Mouse (Mus musculus) liver, embryonic 12.5 days (tissue): ENCODE measurements at regions not wholly inside any gene's neighbourhood (a gene's known extent, or its start where the extent isn't known, plus 50 kb on each side); places are given as distances from the start of the nearest gene placed in this dataset.

Source experiments
- ATAC-seq: fragments of 200-750 bp; cut with Nextera tagmentation; 2 replicates; pipeline ENCODE4 v1.8.0; 2017; ENCODE audit warnings: moderate number of reproducible peaks, mild to moderate bottlenecking, moderate library complexity
- H3K27ac ChIP-seq: fragments of 300-500 bp; sonication (generic); 2 replicates; pipeline ENCODE4 v1.5.1; 2016; ENCODE audit warnings: mild to moderate bottlenecking
- H3K27me3 ChIP-seq: fragments of 300-500 bp; sonication (generic); replicated peaks from 2 replicates; pipeline ENCODE4 v1.6.1; 2016; ENCODE audit warnings: mild to moderate bottlenecking, moderate library complexity
- H3K36me3 ChIP-seq: fragments of 300-500 bp; sonication (generic); 2 replicates; pipeline ENCODE4 v1.6.1; 2016; ENCODE audit warnings: mild to moderate bottlenecking, moderate library complexity
- H3K4me1 ChIP-seq: fragments of 300-500 bp; sonication (generic); 2 replicates; pipeline ENCODE4 v1.6.1; 2016
- H3K4me2 ChIP-seq: fragments of 300-500 bp; sonication (generic); 2 replicates; pipeline ENCODE4 v1.6.1; 2016; ENCODE audit warnings: mild to moderate bottlenecking, moderate library complexity
- H3K4me3 ChIP-seq: fragments of 300-500 bp; sonication (generic); 2 replicates; pipeline ENCODE4 v1.5.1; 2016; ENCODE audit warnings: mild to moderate bottlenecking, moderate library complexity
- H3K9ac ChIP-seq: fragments of 300-500 bp; sonication (generic); 2 replicates; pipeline ENCODE4 v1.6.1; 2016; ENCODE audit warnings: mild to moderate bottlenecking, moderate library complexity
- H3K9me3 ChIP-seq: fragments of 300-500 bp; sonication (generic); replicated peaks from 2 replicates; pipeline ENCODE4 v1.6.1; 2016; ENCODE audit warnings: mild to moderate bottlenecking, moderate library complexity
- WGBS: fragments of 180-500 bp; shearing (Covaris S2); methylation state at CpG from one replicate; pipeline ENCODE4 v1.1.7; 2016; ENCODE audit not compliant: insufficient replicate concordance; 5-methylcytosine and 5-hydroxymethylcytosine counted together

DNA sequence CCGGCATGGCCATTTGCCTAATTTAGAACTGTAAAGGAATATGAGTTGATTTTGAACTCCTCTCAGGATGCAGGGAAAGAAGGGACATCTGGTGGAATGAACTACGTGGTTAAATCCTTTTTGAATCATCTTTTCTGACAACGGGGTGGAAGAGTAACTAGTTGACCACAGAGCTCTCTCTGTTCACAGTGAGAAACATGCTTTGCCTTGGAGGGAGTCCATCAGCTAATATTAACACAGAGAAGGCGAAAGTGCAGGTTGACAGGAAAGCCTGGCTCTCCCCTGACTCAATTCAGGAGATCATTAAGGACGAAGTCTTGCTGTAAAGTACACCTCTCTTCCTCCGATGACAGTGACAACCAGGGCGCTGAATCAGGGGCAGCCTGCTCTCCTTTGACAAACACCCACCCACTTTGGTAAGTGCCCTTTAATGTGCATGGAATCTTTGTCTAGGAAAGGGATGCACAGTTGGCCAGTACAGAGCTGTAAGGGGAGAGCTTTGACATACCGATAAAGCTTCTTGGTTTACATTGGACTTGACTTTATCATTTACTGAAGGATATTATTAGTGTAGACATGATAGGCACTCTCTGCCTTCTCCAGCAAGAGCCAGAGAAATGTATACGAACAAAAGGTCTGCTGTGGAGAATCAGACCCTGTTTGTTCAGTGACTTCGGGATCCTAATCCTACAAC is 480.3 kb downstream of the Gm10295 start:
- H3K9ac ChIP-seq, result no peak overlapping the region
- no peak for ATAC-seq
- H3K27me3 ChIP-seq, result no peaks in the 10 kb centered on the region
- no peak overlapping the region for H3K4me3 ChIP-seq
- H3K4me1 ChIP-seq, result no peaks in the 10 kb centered on the region
- no peak overlapping the region for H3K4me2 ChIP-seq
- H3K9me3 ChIP-seq, result no peaks in the 10 kb centered on the region
- WGBS, result 56% methylated on average over 10 of the region's 10 CpGs
- no peak overlapping the region for H3K27ac ChIP-seq
- no peaks in the 10 kb centered on the region for H3K36me3 ChIP-seq

GRCm38 (mm10) chr7:70869125-70869524 is 482.2 kb downstream of the Gm10295 start:
- no peaks in the 10 kb centered on the region for H3K9me3 ChIP-seq
- H3K4me1 ChIP-seq, result no peaks in the 10 kb centered on the region
- H3K4me2 ChIP-seq, result no peak overlapping the region
- H3K9ac ChIP-seq, result no peak overlapping the region
- 0 out of 2 replicates have a peak, but pooled peaks have one; percentile 40 for ATAC-seq
- no peaks in the 10 kb centered on the region for H3K27me3 ChIP-seq
- no peaks in the 10 kb centered on the region for H3K36me3 ChIP-seq
- H3K27ac ChIP-seq, result no peak overlapping the region
- WGBS, result 40% methylated on average over 1 of the region's 1 CpGs
- no peak overlapping the region for H3K4me3 ChIP-seq

DNA sequence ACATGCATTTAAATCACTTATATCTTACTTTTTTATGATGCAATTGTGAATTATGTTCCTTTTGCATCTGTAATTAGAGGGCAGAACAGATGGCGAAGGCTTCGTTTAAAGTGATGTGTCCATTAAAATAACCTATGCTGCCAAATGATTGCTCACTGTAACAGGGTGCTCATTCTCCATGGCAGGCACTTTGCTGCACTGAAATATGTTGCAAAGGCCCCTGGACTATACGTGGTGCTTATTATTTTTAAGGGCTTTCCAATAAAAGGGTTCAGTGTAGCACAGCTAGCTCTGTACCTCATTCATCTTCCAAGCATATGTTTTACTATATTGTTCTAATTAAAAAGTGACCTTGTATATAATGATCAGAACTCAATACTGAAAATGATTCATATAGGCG is 491.3 kb downstream of the Gm10295 start:
- ATAC-seq, result no peak
- H3K4me3 ChIP-seq, result no peak overlapping the region
- WGBS, result 71% methylated on average over 4 of the region's 4 CpGs

GRCm38 (mm10) chr7:70850726-70851125 is 484.2 kb upstream of the Nr2f2 start:
- Histone ChIP-seq H3K27me3 (no peaks in the 10 kb centered on the region), H3K36me3 (no peaks in the 10 kb centered on the region), H3K4me1 (0 out of 2 replicates have a peak, but pooled peaks cover 5% of the 10 kb centered on the region), H3K9me3 (no peaks in the 10 kb centered on the region), H3K4me3 (no peak overlapping the region), H3K9ac (no peak overlapping the region), H3K27ac (no peak overlapping the region), H3K4me2 (no peak overlapping the region)
- 74% methylated on average over 2 of the region's 2 CpGs for WGBS
- ATAC-seq, result no peak

More for the DNA sequence above, 491.3 kb downstream of the Gm10295 start:
- H3K9ac ChIP-seq, result no peak overlapping the region
- H3K9me3 ChIP-seq, result no peaks in the 10 kb centered on the region
- no peaks in the 10 kb centered on the region for H3K36me3 ChIP-seq
- H3K27me3 ChIP-seq, result no peaks in the 10 kb centered on the region
- H3K4me1 ChIP-seq, result no peaks in the 10 kb centered on the region
- no peak overlapping the region for H3K4me2 ChIP-seq
- H3K27ac ChIP-seq, result no peak overlapping the region

DNA sequence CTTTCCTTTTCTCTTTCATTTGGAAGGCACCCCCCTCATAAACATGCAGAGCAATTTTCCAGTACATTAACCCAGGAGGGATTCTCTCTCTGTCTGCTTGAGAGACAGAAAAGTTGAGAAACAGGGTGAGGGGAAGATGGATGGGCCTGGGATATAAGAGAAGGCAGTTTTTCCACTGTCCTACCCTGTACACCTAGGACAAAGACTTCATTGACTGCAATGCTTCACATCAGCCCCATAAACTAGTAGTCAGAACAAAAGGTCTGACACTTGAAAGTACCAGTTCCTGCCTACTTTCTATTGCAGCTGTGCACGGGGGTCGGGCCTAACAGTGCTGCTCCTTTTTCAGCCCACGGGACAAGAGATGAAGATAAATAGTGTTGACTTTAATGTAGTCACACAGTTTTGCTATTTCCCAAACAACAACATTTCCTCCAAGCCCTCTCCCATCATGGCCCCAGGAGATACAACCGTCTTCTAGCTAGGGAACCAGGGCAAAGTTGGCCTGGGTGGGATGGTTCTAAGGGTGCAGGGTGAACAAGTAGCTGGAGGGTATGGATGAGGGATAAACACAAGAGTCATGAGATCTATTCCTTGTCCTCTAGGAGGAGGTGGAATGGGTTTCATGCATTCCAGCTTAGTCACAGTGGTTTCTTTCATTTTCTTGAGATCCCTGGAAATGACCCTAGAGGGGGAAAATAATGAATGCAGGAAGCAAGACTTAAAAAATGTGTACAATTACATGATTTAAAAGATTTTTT is 481.7 kb upstream of the Nr2f2 start:
- WGBS, result 68% methylated on average over 4 of the region's 4 CpGs
- H3K4me1 ChIP-seq, result 0 out of 2 replicates have a peak, but pooled peaks cover 5% of the 10 kb centered on the region
- ATAC-seq, result no peak
- H3K36me3 ChIP-seq, result no peaks in the 10 kb centered on the region
- no peaks in the 10 kb centered on the region for H3K9me3 ChIP-seq
- no peak overlapping the region for H3K4me2 ChIP-seq
- no peak overlapping the region for H3K4me3 ChIP-seq
- no peaks in the 10 kb centered on the region for H3K27me3 ChIP-seq
- no peak overlapping the region for H3K27ac ChIP-seq
- H3K9ac ChIP-seq, result no peak overlapping the region

DNA sequence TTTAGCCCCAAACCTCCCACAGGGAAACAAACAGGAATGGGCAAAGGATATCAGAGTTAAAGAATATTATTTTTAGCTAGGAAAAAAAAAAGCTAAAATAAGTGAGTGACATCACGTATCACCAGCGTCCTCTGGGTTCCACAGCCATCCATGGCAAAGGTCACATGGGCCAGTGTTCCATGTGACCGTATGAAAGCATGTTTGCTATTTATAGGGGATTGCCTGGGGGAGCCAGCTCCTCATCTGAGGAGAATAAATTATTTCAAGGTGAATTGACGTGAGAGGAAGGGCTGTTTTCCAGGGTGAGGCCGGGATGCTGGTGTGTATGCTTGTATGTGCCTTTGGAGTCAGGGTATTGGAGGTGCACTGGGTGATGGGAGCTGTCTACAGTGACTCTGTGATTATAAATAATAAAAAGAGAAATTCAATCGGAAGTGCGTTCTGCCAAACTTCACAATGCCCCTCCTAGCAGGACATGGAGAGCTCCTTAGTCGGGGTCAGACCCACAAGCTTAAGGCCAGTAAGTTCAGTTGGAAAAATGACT is 481.0 kb upstream of the Nr2f2 start:
- 76% methylated on average over 8 of the region's 8 CpGs for WGBS
- H3K27me3 ChIP-seq, result no peaks in the 10 kb centered on the region
- no peaks in the 10 kb centered on the region for H3K9me3 ChIP-seq
- no peak for ATAC-seq
- 0 out of 2 replicates have a peak, but pooled peaks cover 5% of the 10 kb centered on the region for H3K4me1 ChIP-seq
- H3K4me2 ChIP-seq, result no peak overlapping the region
- no peak overlapping the region for H3K4me3 ChIP-seq
- H3K36me3 ChIP-seq, result no peaks in the 10 kb centered on the region
- H3K9ac ChIP-seq, result no peak overlapping the region
- H3K27ac ChIP-seq, result no peak overlapping the region

DNA sequence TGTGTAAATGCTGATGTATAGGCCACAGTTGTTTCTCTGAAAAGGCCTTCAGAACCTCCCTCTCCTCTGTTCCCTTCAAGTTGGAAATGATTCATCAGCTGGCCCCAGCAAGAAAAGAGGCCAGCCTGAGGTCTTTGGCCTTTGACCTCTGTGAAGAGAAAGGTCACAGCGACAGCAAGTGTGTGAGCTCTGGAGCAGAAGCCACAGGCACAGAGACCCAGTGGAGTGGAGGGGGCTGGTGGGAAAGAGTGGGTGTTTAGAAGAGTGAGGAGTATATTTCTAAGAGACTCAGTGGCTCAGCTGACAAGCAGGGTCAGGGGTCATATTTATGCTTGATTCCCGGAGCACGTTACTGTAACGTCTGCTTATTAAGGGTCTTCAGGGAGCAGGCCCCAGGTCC is 479.5 kb upstream of the Nr2f2 start:
- 60% methylated on average over 4 of the region's 4 CpGs for WGBS
- Histone ChIP-seq H3K27ac (no peak overlapping the region), H3K9me3 (no peaks in the 10 kb centered on the region), H3K27me3 (no peaks in the 10 kb centered on the region), H3K4me3 (no peak overlapping the region), H3K4me1 (0 out of 2 replicates have a peak, but pooled peaks cover 5% of the 10 kb centered on the region), H3K4me2 (no peak overlapping the region), H3K9ac (no peak overlapping the region), H3K36me3 (no peaks in the 10 kb centered on the region)
- ATAC-seq, result no peak

DNA sequence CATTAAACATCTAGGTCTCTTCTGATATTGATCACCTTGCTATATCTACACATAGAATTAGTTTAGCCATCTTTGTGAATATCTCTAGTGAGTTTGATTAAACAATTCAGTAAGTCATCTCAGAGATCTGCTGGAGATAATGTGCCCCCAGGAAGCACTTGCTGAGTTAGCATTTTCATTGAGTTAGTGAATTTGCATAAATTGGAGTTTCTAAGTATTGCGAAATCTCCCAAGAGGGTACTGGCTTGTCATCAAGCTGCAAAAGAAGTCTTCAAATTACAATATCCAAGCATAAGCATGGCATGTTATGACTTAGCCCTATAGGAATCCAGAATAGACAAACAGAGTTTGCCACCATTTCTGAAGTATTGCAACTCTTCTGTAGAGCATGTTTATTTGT is 473.6 kb upstream of the Nr2f2 start:
- H3K27ac ChIP-seq, result no peak overlapping the region
- no peaks in the 10 kb centered on the region for H3K9me3 ChIP-seq
- no peak overlapping the region for H3K4me3 ChIP-seq
- 84% methylated on average over 1 of the region's 1 CpGs for WGBS
- H3K4me1 ChIP-seq, result no peaks in the 10 kb centered on the region
- no peak overlapping the region for H3K9ac ChIP-seq
- no peak overlapping the region for H3K4me2 ChIP-seq
- no peak for ATAC-seq
- no peaks in the 10 kb centered on the region for H3K36me3 ChIP-seq
- H3K27me3 ChIP-seq, result no peaks in the 10 kb centered on the region

GRCm38 (mm10) chr7:70839190-70839589 is 472.7 kb upstream of the Nr2f2 start:
- no peak overlapping the region for H3K9ac ChIP-seq
- no peak overlapping the region for H3K4me2 ChIP-seq
- H3K9me3 ChIP-seq, result no peaks in the 10 kb centered on the region
- no peak overlapping the region for H3K27ac ChIP-seq
- no peak overlapping the region for H3K4me3 ChIP-seq
- 65% methylated on average over 2 of the region's 2 CpGs for WGBS
- no peaks in the 10 kb centered on the region for H3K4me1 ChIP-seq
- no peaks in the 10 kb centered on the region for H3K27me3 ChIP-seq
- ATAC-seq, result no peak
- no peaks in the 10 kb centered on the region for H3K36me3 ChIP-seq

GRCm38 (mm10) chr7:70834787-70835461 is 468.4 kb upstream of the Nr2f2 start:
- Histone ChIP-seq H3K4me3 (no peak overlapping the region), H3K9me3 (no peaks in the 10 kb centered on the region), H3K9ac (no peak overlapping the region), H3K36me3 (no peaks in the 10 kb centered on the region), H3K27me3 (no peaks in the 10 kb centered on the region), H3K4me1 (no peaks in the 10 kb centered on the region), H3K27ac (no peak overlapping the region), H3K4me2 (no peak overlapping the region)
- no peak for ATAC-seq
- WGBS, result 37% methylated on average over 4 of the region's 4 CpGs

- Histone ChIP-seq H3K4me3 (no peak overlapping the region), H3K9me3 (no peaks in the 10 kb centered on the region), H3K4me2 (no peak overlapping the region), H3K4me1 (no peaks in the 10 kb centered on the region), H3K36me3 (no peaks in the 10 kb centered on the region), H3K9ac (no peak overlapping the region), H3K27me3 (no peaks in the 10 kb centered on the region), H3K27ac (no peak overlapping the region)
- ATAC-seq, result no peak
- WGBS, result 47% methylated on average over 5 of the region's 5 CpGs
These were observed 462.1 kb upstream of the Nr2f2 start for GRCm38 (mm10) chr7:70828486-70829195.
